In genomic region chr14:122528475-122528874, GRCm38 (mm10) we compare ENCODE assay signal across 33 mouse cellular contexts. TPM values are rescaled to one million over a fixed set of nuclear protein-coding genes. Genes with fewer than 3 reads are reported as not detected.
DNase-seq lines count a peak whose midpoint lies in the region; ATAC-seq and TF ChIP-seq lines count a peak whose summit lies in the region.
"Had no signal": no experiment of that assay in that cellular context is flagged by ENCODE, and none has a peak within 500 bp of the region (broad histone marks: within the 10 kb centered on the region; RNA-seq: fewer than 3 reads in every experiment).

No protein-coding gene starts in this region.

- DNase-seq in 3134 (ENCODE audit: extremely low read depth, insufficient read length, low spot score) (peak; percentile 9), CH12.LX (ENCODE audit: extremely low read depth) (peak; percentile 45), MEL (ENCODE audit: low read depth, low spot score) (peak; percentile 55)
- no peak for DNase-seq in layer of hippocampus, adult 18-20 months (ENCODE audit: low spot score in 2 of 2)
- DNase-seq in urinary bladder, postnatal 10 days (ENCODE audit: low spot score) = no peak
- DNase-seq in midbrain, embryonic 11.5 days (ENCODE audit: low spot score, missing footprints) = no peak
- DNase-seq: adrenal gland, adult 8-10 months; adrenal gland, postnatal 25 days; cerebellum, adult 11 months; cerebellum, adult 2 months; cerebellum, adult 9-11 months; cerebellum, postnatal 25 days; forebrain, postnatal 0 days; gastrocnemius, adult 2 months; gastrocnemius, postnatal 14 days; heart, adult 11 months had no signal

- TF ChIP-seq CTCF in CH12.LX (conservative IDR thresholded peaks at IDR 0.05 in 1 of 2, IDR thresholded peaks at IDR 0.05 in 1 of 2; ENCODE audit: low read depth in 2 of 2, low read length in 2 of 2) (no peak), MEL (IDR thresholded peaks at IDR 0.05 in 2 of 3, conservative IDR thresholded peaks at IDR 0.05 in 1 of 3; ENCODE audit: control insufficient read depth in 1 of 3, insufficient read depth in 1 of 3, low read depth in 2 of 3, low read length in 3 of 3, poor library complexity in 1 of 3, severe bottlenecking in 1 of 3) (no peak)

- H3K27ac ChIP-seq in CH12.LX (ENCODE audit: insufficient read depth, low read depth) (no peak overlapping the region), MEL (ENCODE audit: control insufficient read depth, low read depth, low read length) (no peak overlapping the region)
- H3K27ac ChIP-seq in midbrain, embryonic 11.5 days (ENCODE audit: low read depth, low read length) = no peak overlapping the region
- H3K27ac ChIP-seq: embryonic facial prominence, embryonic 12.5 days; embryonic facial prominence, embryonic 15.5 days; gastrocnemius, adult 2 months; hindbrain, embryonic 12.5 days; hindbrain, embryonic 15.5 days; intestine, embryonic 15.5 days had no signal

- TF ChIP-seq EP300 in CH12.LX (IDR thresholded peaks at IDR 0.05; ENCODE audit: low read length) (no peak), MEL (IDR thresholded peaks at IDR 0.05; ENCODE audit: low read depth in 1 of 2, low read length in 2 of 2) (no peak)

- ATAC-seq in midbrain, embryonic 11.5 days (ENCODE audit: low FRiP score) = no peak
- ATAC-seq: activated CD4-positive, CD25-positive, alpha-beta regulatory T cell, adult 4 months; forebrain, embryonic 14.5 days; forebrain, postnatal 0 days; intestine, embryonic 15.5 days; Patski had no signal

- TF ChIP-seq POLR2A in CH12.LX (IDR thresholded peaks at IDR 0.05; ENCODE audit: low read depth, low read length) (no peak), MEL (IDR thresholded peaks at IDR 0.05; ENCODE audit: control insufficient read depth in 1 of 2, insufficient read depth in 1 of 2, low read depth in 1 of 2, low read length in 2 of 2, poor library complexity in 1 of 2) (no peak)

- no peak for TF ChIP-seq RAD21 in CH12.LX (IDR thresholded peaks at IDR 0.05; ENCODE audit: low read depth, low read length)
- no peak for TF ChIP-seq RAD21 in MEL (IDR thresholded peaks at IDR 0.05; ENCODE audit: low read depth, low read length)

- H3K36me3 ChIP-seq in CH12.LX (replicated peaks in 1 of 2; ENCODE audit: control insufficient read depth in 1 of 2, insufficient read depth in 1 of 2, low read length in 1 of 2) (no peaks in the 10 kb centered on the region), MEL (ENCODE audit: control insufficient read depth in 1 of 2, insufficient read depth in 2 of 2, low read length in 2 of 2) (peaks cover 0 to 2% of the 10 kb centered on the region in 2 experiments; a peak in 1 of 4 replicates)
- no peaks in the 10 kb centered on the region for H3K36me3 ChIP-seq in midbrain, embryonic 11.5 days (ENCODE audit: control insufficient read depth, insufficient read depth, low read length)
- H3K36me3 ChIP-seq: embryonic facial prominence, embryonic 12.5 days; embryonic facial prominence, embryonic 15.5 days; hindbrain, embryonic 12.5 days; hindbrain, embryonic 15.5 days; intestine, embryonic 15.5 days had no signal

- H3K4me2 ChIP-seq in CH12.LX (ENCODE audit: insufficient read depth, low read depth, poor library complexity, severe bottlenecking) = no peak overlapping the region
- H3K4me2 ChIP-seq in midbrain, embryonic 11.5 days = no peak overlapping the region
- H3K4me2 ChIP-seq: embryonic facial prominence, embryonic 12.5 days; embryonic facial prominence, embryonic 15.5 days; heart, embryonic 11.5 days; hindbrain, embryonic 12.5 days; hindbrain, embryonic 15.5 days; intestine, embryonic 15.5 days had no signal

- 84% methylated on average over 4 of the region's 4 CpGs for WGBS in midbrain, embryonic 11.5 days

- H3K79me2 ChIP-seq in CH12.LX (replicated peaks; ENCODE audit: control insufficient read depth, extremely low read depth, insufficient read depth, poor library complexity, severe bottlenecking) = no peaks in the 10 kb centered on the region
- no peaks in the 10 kb centered on the region for H3K79me2 ChIP-seq in MEL (ENCODE audit: control insufficient read depth, insufficient read depth, low read length, poor library complexity)

- dilution Hi-C loops in CH12.LX (cut with MboI; ENCODE audit: extremely low pct_ligation_motif_present, extremely low pct_unique_long_range_greater_than_20kb, low sequenced_read_pairs) = no loop called here

- no peak overlapping the region for H3K9ac ChIP-seq in CH12.LX (ENCODE audit: insufficient read depth, low read depth)
- H3K9ac ChIP-seq in MEL (ENCODE audit: control insufficient read depth, low read depth, low read length, poor library complexity, severe bottlenecking) = no peak overlapping the region
- no peak overlapping the region for H3K9ac ChIP-seq in midbrain, embryonic 11.5 days (ENCODE audit: low read length)
- H3K9ac ChIP-seq: embryonic facial prominence, embryonic 12.5 days; embryonic facial prominence, embryonic 15.5 days; forebrain, postnatal 0 days; hindbrain, embryonic 12.5 days; hindbrain, embryonic 15.5 days; intestine, embryonic 15.5 days had no signal

- no peaks in the 10 kb centered on the region for H3K9me3 ChIP-seq in CH12.LX (replicated peaks; ENCODE audit: low read length)
- no peaks in the 10 kb centered on the region for H3K9me3 ChIP-seq in MEL (replicated peaks; ENCODE audit: insufficient read depth, low read length)
- H3K9me3 ChIP-seq in midbrain, embryonic 11.5 days (ENCODE audit: control insufficient read depth, low read length) = no peaks in the 10 kb centered on the region; the same call in 1 of the 2 replicates
- H3K9me3 ChIP-seq: hindbrain, embryonic 12.5 days; hindbrain, embryonic 15.5 days; intestine, embryonic 15.5 days had no signal

- H3K4me3 ChIP-seq in CH12.LX (replicated peaks in 1 of 3; ENCODE audit: low read depth in 2 of 3, low read length in 2 of 3, poor library complexity in 1 of 3) (no peak overlapping the region), MEL (ENCODE audit: control insufficient read depth in 1 of 2, insufficient read depth in 1 of 2, low read depth in 2 of 2, low read length in 2 of 2) (no peak overlapping the region)
- no peak overlapping the region for H3K4me3 ChIP-seq in midbrain, embryonic 11.5 days (ENCODE audit: low read depth, low read length)
- H3K4me3 ChIP-seq: embryonic facial prominence, embryonic 12.5 days; embryonic facial prominence, embryonic 15.5 days; gastrocnemius, adult 2 months; hindbrain, embryonic 12.5 days; hindbrain, embryonic 15.5 days; intestine, embryonic 15.5 days had no signal

- in situ Hi-C loops in CH12.LX (cut with MboI; ENCODE audit: low pct_ligation_motif_present, low pct_unique_long_range_greater_than_20kb, low sequenced_read_pairs) = no loop called here

- H3K27me3 ChIP-seq in CH12.LX (replicated peaks) (no peaks in the 10 kb centered on the region), MEL (ENCODE audit: control insufficient read depth in 1 of 2, insufficient read depth in 2 of 2, low read length in 2 of 2) (no peaks in the 10 kb centered on the region)
- no peaks in the 10 kb centered on the region for H3K27me3 ChIP-seq in midbrain, embryonic 11.5 days (ENCODE audit: control insufficient read depth, insufficient read depth, low read length)
- H3K27me3 ChIP-seq: embryonic facial prominence, embryonic 12.5 days; embryonic facial prominence, embryonic 15.5 days; hindbrain, embryonic 12.5 days; hindbrain, embryonic 15.5 days; intestine, embryonic 15.5 days; Patski had no signal

- H3K4me1 ChIP-seq in CH12.LX (ENCODE audit: control insufficient read depth in 1 of 2, insufficient read depth in 2 of 2) = no peaks in the 10 kb centered on the region; a peak in 1 of 4 replicates
- no peaks in the 10 kb centered on the region for H3K4me1 ChIP-seq in MEL (ENCODE audit: control insufficient read depth in 1 of 2, insufficient read depth in 2 of 2, low read length in 2 of 2)
- H3K4me1 ChIP-seq in midbrain, embryonic 11.5 days (ENCODE audit: control insufficient read depth, insufficient read depth, low read length) = peaks cover under 1% of the 10 kb centered on the region; the same call in 1 of the 2 replicates
- H3K4me1 ChIP-seq: embryonic facial prominence, embryonic 15.5 days; intestine, embryonic 15.5 days had no signal

TF ChIP-seq in CH12.LX, 34 proteins besides CTCF, POLR2A, EP300 and RAD21 (continues in another document):
- peak; percentile 71 for TF ChIP-seq MAFK (IDR thresholded peaks at IDR 0.05; ENCODE audit: insufficient replicate concordance, low read length)
- no peak for TF ChIP-seq CHD2 (IDR thresholded peaks at IDR 0.05; ENCODE audit: low read length)
- TF ChIP-seq ZMIZ1 (IDR thresholded peaks at IDR 0.05; ENCODE audit: low read depth, low read length) = no peak

TF ChIP-seq in MEL, 35 proteins besides CTCF, POLR2A, EP300 and RAD21 (continues in another document):
- TF ChIP-seq CHD1 (IDR thresholded peaks at IDR 0.05; ENCODE audit: low read depth, low read length) = no peak
- no peak for TF ChIP-seq UBTF (IDR thresholded peaks at IDR 0.05; ENCODE audit: borderline replicate concordance, insufficient read depth, low read depth, low read length)

RNA-seq across cellular contexts. Expression of gene Pcca, which starts 5.6 kb away (rescaled TPM):
- 25.8 and 39.0 TPM in 2 replicates for total RNA-seq in CH12.LX (2012; rRNA removed)
- 10.3 and 11.2 TPM in 2 replicates for total RNA-seq in CH12.LX (2014; rRNA removed)
- 23.8 and 28.4 TPM in 2 replicates for polyA plus RNA-seq in CH12.LX (2012; ENCODE audit: insufficient read length, low read depth)
- total RNA-seq in MEL (2012; rRNA removed) = 22.7 and 24.9 TPM in 2 replicates
- polyA plus RNA-seq in MEL (2012; ENCODE audit: insufficient read depth in 1 of 2, insufficient read length in 2 of 2, low read depth in 1 of 2, low replicate concordance in 2 of 2, missing spikeins in 1 of 2) = 10 to 100 TPM in 1 of 2 experiments, not detected in 1; 21.2 TPM
- 10 to 100 TPM; 38.7 to 39.5 TPM for total RNA-seq in layer of hippocampus, adult 18-20 months (2021)
- polyA plus RNA-seq in midbrain, embryonic 11.5 days (2014; fragmentation: Nextera tagmentation; extraction: Ambion mirVana) = 28.1 and 31.2 TPM in 2 replicates

RNA-seq across cellular contexts. Expression of gene Gm10837, which starts 38.1 kb away (rescaled TPM):
- not detected in 2 replicates for total RNA-seq in CH12.LX (2012; rRNA removed)
- total RNA-seq in CH12.LX (2014; rRNA removed) = not detected in 2 replicates
- polyA plus RNA-seq in CH12.LX (2012; ENCODE audit: insufficient read length, low read depth) = not detected in 2 replicates
- total RNA-seq in MEL (2012; rRNA removed) = not detected in 2 replicates
- not detected for polyA plus RNA-seq in MEL (2012; ENCODE audit: insufficient read depth in 1 of 2, insufficient read length in 2 of 2, low read depth in 1 of 2, low replicate concordance in 2 of 2, missing spikeins in 1 of 2)
- total RNA-seq in layer of hippocampus, adult 18-20 months (2021) = not detected
- 0.41 and 0.45 TPM in 2 replicates for polyA plus RNA-seq in midbrain, embryonic 11.5 days (2014; fragmentation: Nextera tagmentation; extraction: Ambion mirVana)
- total RNA-seq: adrenal gland, adult 8-10 months; adrenal gland, postnatal 25 days; common myeloid progenitor, adult 5-6 weeks; gastrocnemius, adult 2 months; gastrocnemius, postnatal 14 days; gastrocnemius, postnatal 4 days; heart, adult 8-10 months; heart, postnatal 25 days; hematopoietic stem cell, adult 5-6 weeks had no signal
- polyA plus RNA-seq: activated CD4-positive, CD25-positive, alpha-beta regulatory T cell, adult 4 months; embryonic facial prominence, embryonic 12.5 days; embryonic facial prominence, embryonic 15.5 days; frontal cortex, adult 2 months; heart, embryonic 14.5 days; heart, postnatal 0 days; intestine, embryonic 15.5 days; Patski had no signal

RNA-seq across cellular contexts. Expression of gene Zic2, which starts 53.2 kb away (rescaled TPM):
- not detected in 2 replicates for total RNA-seq in CH12.LX (2012; rRNA removed)
- not detected in 2 replicates for total RNA-seq in CH12.LX (2014; rRNA removed)
- 0.13 TPM in 1 of 2 replicates, not detected in the other for polyA plus RNA-seq in CH12.LX (2012; ENCODE audit: insufficient read length, low read depth)
- 0.07 TPM in 1 of 2 replicates, not detected in the other for total RNA-seq in MEL (2012; rRNA removed)
- 1 to 10 TPM in 1 of 2 experiments, not detected in 1; 1.1 TPM for polyA plus RNA-seq in MEL (2012; ENCODE audit: insufficient read depth in 1 of 2, insufficient read length in 2 of 2, low read depth in 1 of 2, low replicate concordance in 2 of 2, missing spikeins in 1 of 2)
- total RNA-seq in layer of hippocampus, adult 18-20 months (2021) = 10 to 100 TPM; 16.1 to 18.7 TPM
- 5.8 and 6.3 TPM in 2 replicates for polyA plus RNA-seq in midbrain, embryonic 11.5 days (2014; fragmentation: Nextera tagmentation; extraction: Ambion mirVana)
- total RNA-seq: adrenal gland, postnatal 25 days; common myeloid progenitor, adult 5-6 weeks; gastrocnemius, adult 2 months; gastrocnemius, postnatal 14 days; heart, postnatal 25 days; hematopoietic stem cell, adult 5-6 weeks had no signal
- polyA plus RNA-seq: activated CD4-positive, CD25-positive, alpha-beta regulatory T cell, adult 4 months; heart, embryonic 14.5 days; heart, postnatal 0 days; intestine, embryonic 15.5 days had no signal

Comparison
In these comparisons a context has a peak if more than half of its experiments do, and no peak if none do; other contexts are left out.
1. DNase-seq: peak in 3134 (single experiment), CH12.LX (single experiment) and MEL (single experiment); none in layer of hippocampus, adult 18-20 months (0 of 2), urinary bladder, postnatal 10 days (single experiment) and midbrain, embryonic 11.5 days (single experiment).
2. RNA of gene Zic2, which starts 53.2 kb away (total RNA-seq): 16.1 to 18.7 TPM in layer of hippocampus, adult 18-20 months; 0.07 TPM in MEL and not detected in CH12.LX; every median in the first group is over 10 times any median in the second.